Mouse (Mus musculus) G1E (cell line): ENCODE data around the gene Zfp42.

Source experiments
- CTCF ChIP-seq: IDR thresholded peaks from 2 replicates; pipeline ENCODE4 v1.5.1; 2012; ENCODE audit warnings: low read depth, low read length, inconsistent platforms, mixed read lengths
- GATA1 ChIP-seq: IDR thresholded peaks from 2 replicates; pipeline ENCODE4 v1.6.1; 2012; ENCODE audit warnings: borderline replicate concordance, low read length, inconsistent platforms, mixed read lengths
- GATA2 ChIP-seq: IDR thresholded peaks from 2 replicates; pipeline ENCODE4 v1.6.1; 2012; ENCODE audit warnings: low read depth, low read length, inconsistent platforms, borderline replicate concordance
- POLR2AphosphoS5 ChIP-seq: IDR thresholded peaks from 2 replicates; pipeline ENCODE4 v1.6.1; 2012; ENCODE audit warnings: low read depth, low read length, inconsistent platforms; ENCODE audit not compliant: insufficient replicate concordance
- TAL1 ChIP-seq: conservative IDR thresholded peaks from 2 replicates; pipeline ENCODE4 v1.6.1; 2012; ENCODE audit warnings: low read depth, low read length, inconsistent platforms, mixed read lengths

- no peak for TF ChIP-seq CTCF
- no peak for TF ChIP-seq POLR2AphosphoS5
- TF ChIP-seq GATA1, result no peak
- TF ChIP-seq TAL1, result no peak
- no peak for TF ChIP-seq GATA2
These were observed at the start of gene Zfp42 for GRCm38 (mm10) chr8:43306896-43307295.
